Mouse (Mus musculus) embryonic fibroblast, embryonic 13.5 days (primary cell): ENCODE results near the gene Alkbh2.

ENCODE experiments used
- CTCF ChIP-seq: IDR thresholded peaks from 2 replicates; pipeline ENCODE4 v1.5.1; 2011; ENCODE audit warnings: mild to moderate bottlenecking, control low read depth, low read length, moderate library complexity, borderline replicate concordance; ENCODE audit not compliant: insufficient read depth
- POLR2A ChIP-seq: IDR thresholded peaks from 2 replicates; pipeline ENCODE4 v1.6.1; 2011; ENCODE audit warnings: low read depth, mild to moderate bottlenecking, control low read depth, low read length, moderate library complexity

DNA sequence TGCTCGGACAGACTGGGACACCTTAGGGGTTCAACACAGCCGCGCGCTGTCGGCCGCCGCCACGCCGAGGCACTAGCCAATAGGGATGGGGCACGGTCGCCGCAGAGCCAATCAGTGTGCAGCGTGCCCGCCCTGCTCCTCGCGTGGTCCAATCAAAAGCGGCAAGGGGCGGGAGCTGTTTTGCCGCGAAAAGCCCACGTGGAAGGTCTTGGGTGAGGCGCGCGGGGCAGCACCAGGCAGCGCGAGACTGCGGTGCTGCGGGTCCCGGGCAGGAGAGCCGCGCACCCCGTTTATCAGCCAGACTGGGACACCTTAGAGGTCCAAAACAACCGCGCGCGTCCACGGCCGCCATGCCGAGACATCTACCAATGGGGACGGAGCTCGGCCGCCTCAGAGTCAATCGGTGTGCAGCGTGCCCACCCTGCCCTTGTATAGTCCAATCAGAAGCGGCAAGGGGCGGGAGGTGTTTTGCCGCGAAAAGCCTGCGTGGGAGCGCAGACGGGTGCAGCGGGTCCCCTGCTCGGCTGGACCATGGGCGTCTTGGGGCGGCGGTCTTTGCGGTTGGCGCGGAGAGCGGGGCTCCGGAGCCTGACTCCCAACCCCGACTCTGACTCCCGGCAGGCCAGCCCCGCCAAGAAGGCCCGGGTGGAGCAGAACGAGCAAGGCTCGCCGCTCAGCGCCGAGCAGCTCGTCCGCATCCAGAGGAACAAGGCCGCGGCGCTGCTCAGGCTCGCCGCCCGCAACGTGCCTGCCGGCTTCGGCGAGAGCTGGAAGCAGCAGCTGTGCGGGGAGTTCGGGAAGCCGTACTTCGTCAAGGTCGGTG lies 2.9 kb upstream of the Alkbh2 start:
- TF ChIP-seq CTCF (no peak), POLR2A (no peak)
